In the genomic region with DNA sequence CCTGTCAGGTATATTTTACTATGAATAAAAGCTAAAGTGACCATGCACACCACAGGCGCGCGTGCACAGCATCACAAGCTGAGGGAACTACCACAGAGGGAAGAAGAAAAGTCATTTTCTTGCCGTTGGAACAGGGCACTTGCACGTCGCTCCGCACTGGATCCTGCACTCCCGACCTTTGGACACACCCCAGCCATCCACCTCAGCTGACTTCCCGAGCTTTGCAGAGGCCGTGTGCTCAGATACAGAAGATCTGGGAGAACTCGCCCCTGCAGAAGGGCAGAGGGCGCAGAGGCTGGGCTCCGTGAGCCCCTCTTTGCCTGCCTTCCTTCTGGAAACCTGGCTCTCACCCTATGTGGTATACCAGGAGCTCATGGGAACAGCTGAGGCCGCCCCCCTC, we compare ENCODE assay signal across 20 mouse cellular contexts.
DNase-seq lines count a peak whose midpoint lies in the region; ATAC-seq lines count a peak whose summit lies in the region.
"Had no signal": no experiment of that assay in that cellular context is flagged by ENCODE, and none has a peak within 500 bp of the region (broad histone marks: within the 10 kb centered on the region; RNA-seq: fewer than 3 reads in every experiment).

No protein-coding gene starts in this region.

- no peak overlapping the region for H3K4me3 ChIP-seq in intestine, embryonic 14.5 days (ENCODE audit: low read depth, low read length)
- H3K4me3 ChIP-seq in kidney, embryonic 15.5 days (replicated peaks) = no peak overlapping the region
- no peak overlapping the region for H3K4me3 ChIP-seq in stomach, embryonic 15.5 days (replicated peaks)
- no peak overlapping the region for H3K4me3 ChIP-seq in hindbrain, embryonic 13.5 days
- H3K4me3 ChIP-seq: erythroblast, embryonic 14.5 days; heart, embryonic 10.5 days; hindbrain, embryonic 15.5 days; myocyte had no signal

- no peak overlapping the region for H3K27ac ChIP-seq in intestine, embryonic 14.5 days (ENCODE audit: low read depth)
- no peak overlapping the region for H3K27ac ChIP-seq in kidney, embryonic 15.5 days
- H3K27ac ChIP-seq in stomach, embryonic 15.5 days = peak overlapping the region; percentile 3; the same call in 1 of the 2 replicates
- no peak overlapping the region for H3K27ac ChIP-seq in hindbrain, embryonic 13.5 days
- H3K27ac ChIP-seq: hindbrain, embryonic 15.5 days; liver, embryonic 14.5 days had no signal

- no peaks in the 10 kb centered on the region for H3K27me3 ChIP-seq in intestine, embryonic 14.5 days (replicated peaks; ENCODE audit: control insufficient read depth, insufficient read depth, low read length)
- H3K27me3 ChIP-seq in kidney, embryonic 15.5 days = no peaks in the 10 kb centered on the region
- no peaks in the 10 kb centered on the region for H3K27me3 ChIP-seq in stomach, embryonic 15.5 days (replicated peaks)
- peaks cover 12% of the 10 kb centered on the region; the same call in 1 of the 2 replicates for H3K27me3 ChIP-seq in hindbrain, embryonic 13.5 days

- 0 out of 2 replicates have a peak, but pooled peaks have one; percentile 25 for ATAC-seq in intestine, embryonic 14.5 days (replicated peaks; ENCODE audit: low FRiP score, low TSS enrichment, low read depth)
- 0 out of 2 replicates have a peak, but pooled peaks have one; percentile 35 for ATAC-seq in kidney, embryonic 15.5 days (replicated peaks; ENCODE audit: low FRiP score)
- ATAC-seq in stomach, embryonic 15.5 days (ENCODE audit: insufficient read depth, low FRiP score, low read depth) = no peak
- ATAC-seq in hindbrain, embryonic 13.5 days (ENCODE audit: low FRiP score) = no peak
- ATAC-seq: forebrain, embryonic 14.5 days had no signal

- no peaks in the 10 kb centered on the region for H3K9me3 ChIP-seq in intestine, embryonic 14.5 days (ENCODE audit: control insufficient read depth, low read length)
- H3K9me3 ChIP-seq in kidney, embryonic 15.5 days (replicated peaks) = no peaks in the 10 kb centered on the region
- H3K9me3 ChIP-seq in stomach, embryonic 15.5 days = no peaks in the 10 kb centered on the region
- no peaks in the 10 kb centered on the region for H3K9me3 ChIP-seq in hindbrain, embryonic 13.5 days
- H3K9me3 ChIP-seq: heart, embryonic 10.5 days; hindbrain, embryonic 15.5 days had no signal

- H3K4me2 ChIP-seq in intestine, embryonic 14.5 days (ENCODE audit: low read length) = no peak overlapping the region
- no peak overlapping the region for H3K4me2 ChIP-seq in kidney, embryonic 15.5 days
- H3K4me2 ChIP-seq in stomach, embryonic 15.5 days = no peak overlapping the region
- no peak overlapping the region for H3K4me2 ChIP-seq in hindbrain, embryonic 13.5 days
- H3K4me2 ChIP-seq: hindbrain, embryonic 15.5 days had no signal

- no peaks in the 10 kb centered on the region for H3K36me3 ChIP-seq in intestine, embryonic 14.5 days (ENCODE audit: control insufficient read depth, insufficient read depth, low read length)
- no peaks in the 10 kb centered on the region for H3K36me3 ChIP-seq in kidney, embryonic 15.5 days
- no peaks in the 10 kb centered on the region for H3K36me3 ChIP-seq in stomach, embryonic 15.5 days
- no peaks in the 10 kb centered on the region for H3K36me3 ChIP-seq in hindbrain, embryonic 13.5 days
- H3K36me3 ChIP-seq: heart, embryonic 10.5 days; hindbrain, embryonic 15.5 days had no signal

- H3K4me1 ChIP-seq in intestine, embryonic 14.5 days (replicated peaks; ENCODE audit: control insufficient read depth, insufficient read depth, low read length) = peaks cover 7% of the 10 kb centered on the region
- peaks cover 25% of the 10 kb centered on the region for H3K4me1 ChIP-seq in kidney, embryonic 15.5 days
- H3K4me1 ChIP-seq in stomach, embryonic 15.5 days = peaks cover 19% of the 10 kb centered on the region
- H3K4me1 ChIP-seq in hindbrain, embryonic 13.5 days (replicated peaks) = peaks cover 36% of the 10 kb centered on the region

- peak; percentile 14 for DNase-seq in ES-CJ7 (ENCODE audit: low read depth, low spot score)
- DNase-seq in intestine, embryonic 14.5 days (ENCODE audit: low spot score) = no peak
- no peak for DNase-seq in spleen, postnatal 14 days (ENCODE audit: low spot score in 2 of 2)
- no peak for DNase-seq in urinary bladder, adult 18-20 months (ENCODE audit: low spot score in 2 of 2)
- DNase-seq: cerebellum, postnatal 10 days; gastrocnemius, postnatal 36 days; heart, postnatal 10 days; lung, postnatal 10 days; midbrain, embryonic 14.5 days; spleen, adult 18-20 months; thymus, postnatal 36 days had no signal

- H3K9ac ChIP-seq in intestine, embryonic 14.5 days (ENCODE audit: low read length) = no peak overlapping the region
- H3K9ac ChIP-seq in kidney, embryonic 15.5 days = no peak overlapping the region
- H3K9ac ChIP-seq in stomach, embryonic 15.5 days = no peak overlapping the region
- no peak overlapping the region for H3K9ac ChIP-seq in hindbrain, embryonic 13.5 days
- H3K9ac ChIP-seq: hindbrain, embryonic 15.5 days; liver, embryonic 14.5 days had no signal

- 62% methylated on average over 14 of the region's 14 CpGs for WGBS in intestine, embryonic 14.5 days
- WGBS in kidney, embryonic 15.5 days = 77% methylated on average over 14 of the region's 14 CpGs
- WGBS in stomach, embryonic 15.5 days = 66% methylated on average over 14 of the region's 14 CpGs
- WGBS in hindbrain, embryonic 13.5 days = 80% methylated on average over 14 of the region's 14 CpGs

Comparison
In these comparisons a context has a peak if more than half of its experiments do, and no peak if none do; other contexts are left out.
1. ATAC-seq: peak in intestine, embryonic 14.5 days (single experiment) and kidney, embryonic 15.5 days (single experiment); none in stomach, embryonic 15.5 days (single experiment) and hindbrain, embryonic 13.5 days (single experiment).